Mouse (Mus musculus): ENCODE results near the gene Nlrp4e.
"Not testable (repeated sequence)": the region's sequence is repeated elsewhere in the genome, so short reads cannot be mapped to it uniquely, and the experiment has no call there.

Nlrp4e gene

DNA sequence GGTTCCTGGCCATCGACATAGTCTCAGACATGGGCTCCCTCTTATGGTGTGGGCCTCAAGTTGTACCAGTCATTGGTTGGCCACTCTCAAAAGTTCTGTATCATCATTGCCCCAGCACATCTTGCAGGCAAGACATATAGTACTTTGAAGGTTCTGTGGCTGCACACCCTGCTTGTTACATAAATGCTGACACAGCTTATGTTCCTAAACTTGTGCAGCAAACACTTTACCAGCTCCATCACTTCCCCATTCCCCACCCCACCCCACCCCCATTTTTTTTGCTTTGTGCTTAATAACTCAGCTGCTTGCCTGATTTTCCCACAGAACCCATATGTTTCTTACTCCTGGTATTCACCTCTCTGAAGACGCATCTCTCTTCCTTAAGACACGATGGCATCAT, at the start of gene Nlrp4e:
TSS of gene Nlrp4e (plus strand) at position 301 of the 400 bp plus-strand sequence.
- DNase-seq, result not testable (repeated sequence)

DNA sequence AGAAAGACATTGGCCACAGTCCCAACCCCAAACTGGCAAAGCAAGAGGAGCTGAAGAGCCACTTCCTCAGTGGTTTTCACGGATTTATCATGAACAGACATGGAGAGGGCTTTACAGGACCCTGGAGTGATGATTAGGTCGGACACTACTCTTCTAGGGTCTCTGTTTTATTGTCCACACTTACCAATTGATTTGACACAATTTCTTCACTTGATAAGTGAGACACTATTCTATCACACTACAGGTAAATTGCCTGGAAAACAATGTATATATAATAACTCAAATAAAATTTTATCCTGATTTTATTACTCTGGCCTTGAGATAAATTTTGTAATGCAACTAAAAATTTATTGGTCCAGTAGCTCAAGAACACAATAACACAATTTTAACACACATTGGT, 49.4 kb upstream of the Nlrp4e start, which contains the start of gene Vmn1r166:
TSS of gene Vmn1r166 (minus strand) at position 101 of the 400 bp plus-strand sequence.
- not testable (repeated sequence) for DNase-seq

DNA sequence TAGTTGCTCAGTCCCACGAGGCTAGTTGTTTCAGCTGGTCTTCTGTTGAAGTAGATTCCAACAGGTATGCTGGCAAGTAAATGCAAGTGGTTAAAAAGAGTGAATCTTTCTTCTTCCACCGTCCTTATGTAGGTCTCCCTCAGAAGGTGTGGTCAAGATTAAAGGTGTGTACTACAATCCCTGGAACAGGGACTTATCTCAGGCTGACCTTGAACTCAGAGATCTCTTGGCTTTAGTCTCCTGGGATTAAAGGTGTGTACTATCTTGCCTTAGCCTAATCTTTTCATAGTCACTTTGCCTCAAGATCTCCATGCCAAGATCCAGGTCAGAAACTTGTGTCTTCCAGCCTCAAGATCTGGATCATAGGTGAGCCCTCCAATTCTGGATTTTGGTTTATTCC, 22.2 kb upstream of the Nlrp4e start, which contains the start of gene Gm6902:
TSS of gene Gm6902 (minus strand) at position 101 of the 400 bp plus-strand sequence.
- not testable (repeated sequence) for DNase-seq

DNA sequence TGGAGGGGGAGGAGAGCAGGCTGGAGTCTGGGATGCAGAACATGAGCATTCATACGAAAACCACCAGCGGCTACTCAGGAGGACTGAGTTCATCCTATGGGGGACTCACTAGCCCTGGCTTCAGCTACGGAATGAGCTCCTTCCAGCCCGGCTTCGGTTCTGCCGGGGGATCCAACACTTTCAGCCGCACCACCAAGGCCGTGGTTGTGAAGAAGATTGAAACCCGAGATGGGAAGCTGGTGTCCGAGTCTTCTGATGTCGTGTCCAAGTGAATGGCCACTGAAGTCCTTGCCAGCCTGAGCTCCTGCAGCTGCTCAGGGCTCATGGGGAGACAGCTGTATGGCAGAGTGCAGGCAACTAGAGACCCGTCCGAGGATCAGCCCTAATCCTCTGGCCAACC, 57.3 kb downstream of the Nlrp4e start:
- DNase-seq, result not testable (repeated sequence)

DNA sequence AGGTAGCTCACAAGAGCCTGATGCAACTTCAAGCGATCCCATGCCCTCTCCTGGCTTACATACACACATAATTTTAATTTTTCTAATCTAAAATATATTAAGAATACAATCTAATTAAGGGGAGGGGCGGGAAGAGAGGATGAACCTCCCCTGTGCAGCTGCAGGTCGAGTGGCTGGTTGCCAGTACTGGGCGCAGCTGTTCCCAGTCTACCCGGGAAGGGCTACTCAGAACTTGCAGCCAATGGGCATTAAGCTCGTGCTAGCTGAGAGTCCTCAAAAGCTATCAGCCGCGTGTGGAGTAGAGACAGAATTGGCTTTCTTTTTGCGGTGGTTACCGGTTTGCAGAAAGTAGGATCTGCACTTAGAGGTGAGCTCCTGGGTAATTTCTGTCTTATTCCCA, 84.6 kb downstream of the Nlrp4e start, which contains the start of gene Nlrp5:
TSS of gene Nlrp5 (plus strand) at position 301 of the 400 bp plus-strand sequence.
- DNase-seq, result no peak
